Mouse (Mus musculus): ENCODE results near the gene Gm10181. TPM values are rescaled to one million over a fixed set of nuclear protein-coding genes. Genes with fewer than 3 reads are reported as not detected.
A peak's percentile ranks its signal among the peaks of the same experiment; 100 is the strongest.
"Not testable (repeated sequence)": the region's sequence is repeated elsewhere in the genome, so short reads cannot be mapped to it uniquely, and the experiment has no call there.

Gm10181 gene
- polyA plus RNA-seq, 1 experiment from 2014 or later, result not detected

- no peak overlapping the region for H3K4me2 ChIP-seq (ENCODE audit: low read length)
- no peak for ATAC-seq (replicated peaks; ENCODE audit: low FRiP score, low TSS enrichment, low read depth)
- no peak overlapping the region for H3K4me3 ChIP-seq (ENCODE audit: low read depth, low read length)
- no peaks in the 10 kb centered on the region for H3K9me3 ChIP-seq (ENCODE audit: control insufficient read depth, low read length)
- H3K27ac ChIP-seq (ENCODE audit: low read depth), result no peak overlapping the region
- WGBS, result 49% methylated on average over 3 of the region's 3 CpGs
- no peaks in the 10 kb centered on the region for H3K36me3 ChIP-seq (ENCODE audit: control insufficient read depth, insufficient read depth, low read length)
- DNase-seq (ENCODE audit: low spot score), result no peak
- H3K4me1 ChIP-seq (replicated peaks; ENCODE audit: control insufficient read depth, insufficient read depth, low read length), result no peaks in the 10 kb centered on the region
- no peak overlapping the region for H3K9ac ChIP-seq (ENCODE audit: low read length)
- H3K27me3 ChIP-seq (replicated peaks; ENCODE audit: control insufficient read depth, insufficient read depth, low read length), result no peaks in the 10 kb centered on the region
Observed at GRCm38 (mm10) chr9:25058726-25059125, 30.5 kb upstream of the Gm10181 start.

DNA sequence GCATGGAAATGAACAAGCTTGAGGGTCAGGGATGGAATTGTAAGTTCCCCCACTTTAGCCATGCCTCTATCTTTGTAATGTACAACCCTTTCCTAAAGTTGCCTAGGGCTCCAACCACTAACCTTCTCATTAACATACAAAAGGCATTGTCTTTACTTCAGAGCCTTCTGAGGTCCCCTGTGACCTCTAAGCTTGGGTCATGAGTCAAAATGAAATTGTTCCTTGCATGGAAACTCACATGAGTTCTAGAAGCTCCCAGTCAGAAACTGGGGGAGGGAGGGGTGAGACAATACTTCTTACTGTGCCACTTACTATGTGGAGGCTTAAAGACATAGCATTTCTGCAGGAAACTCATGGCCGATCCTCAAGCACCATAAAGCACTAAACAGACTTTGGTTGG, 16.6 kb upstream of the Gm10181 start:
- DNase-seq (ENCODE audit: low spot score), result no peak
- 94% methylated on average over 1 of the region's 1 CpGs for WGBS
- no peak overlapping the region for H3K4me3 ChIP-seq (ENCODE audit: low read depth, low read length)
- H3K4me2 ChIP-seq (ENCODE audit: low read length), result no peak overlapping the region
- H3K9me3 ChIP-seq (ENCODE audit: control insufficient read depth, low read length), result no peaks in the 10 kb centered on the region
- no peaks in the 10 kb centered on the region for H3K27me3 ChIP-seq (replicated peaks; ENCODE audit: control insufficient read depth, insufficient read depth, low read length)
- H3K36me3 ChIP-seq (ENCODE audit: control insufficient read depth, insufficient read depth, low read length), result no peaks in the 10 kb centered on the region
- H3K9ac ChIP-seq (ENCODE audit: low read length), result no peak overlapping the region
- ATAC-seq (replicated peaks; ENCODE audit: low FRiP score, low TSS enrichment, low read depth), result no peak
- H3K27ac ChIP-seq (ENCODE audit: low read depth), result no peak overlapping the region
- H3K4me1 ChIP-seq (replicated peaks; ENCODE audit: control insufficient read depth, insufficient read depth, low read length), result no peaks in the 10 kb centered on the region

- Histone ChIP-seq H3K4me1 (replicated peaks; ENCODE audit: control insufficient read depth, insufficient read depth, low read length) (no peaks in the 10 kb centered on the region), H3K36me3 (ENCODE audit: control insufficient read depth, insufficient read depth, low read length) (no peaks in the 10 kb centered on the region), H3K27ac (ENCODE audit: low read depth) (no peak overlapping the region), H3K27me3 (replicated peaks; ENCODE audit: control insufficient read depth, insufficient read depth, low read length) (no peaks in the 10 kb centered on the region), H3K9ac (ENCODE audit: low read length) (no peak overlapping the region), H3K4me3 (ENCODE audit: low read depth, low read length) (no peak overlapping the region), H3K9me3 (ENCODE audit: control insufficient read depth, low read length) (no peaks in the 10 kb centered on the region), H3K4me2 (ENCODE audit: low read length) (no peak overlapping the region)
- DNase-seq (ENCODE audit: low spot score), result no peak
- no peak for ATAC-seq (replicated peaks; ENCODE audit: low FRiP score, low TSS enrichment, low read depth)
- 41% methylated on average over 3 of the region's 3 CpGs for WGBS
Observed at GRCm38 (mm10) chr9:25075977-25076376, 13.2 kb upstream of the Gm10181 start.

DNA sequence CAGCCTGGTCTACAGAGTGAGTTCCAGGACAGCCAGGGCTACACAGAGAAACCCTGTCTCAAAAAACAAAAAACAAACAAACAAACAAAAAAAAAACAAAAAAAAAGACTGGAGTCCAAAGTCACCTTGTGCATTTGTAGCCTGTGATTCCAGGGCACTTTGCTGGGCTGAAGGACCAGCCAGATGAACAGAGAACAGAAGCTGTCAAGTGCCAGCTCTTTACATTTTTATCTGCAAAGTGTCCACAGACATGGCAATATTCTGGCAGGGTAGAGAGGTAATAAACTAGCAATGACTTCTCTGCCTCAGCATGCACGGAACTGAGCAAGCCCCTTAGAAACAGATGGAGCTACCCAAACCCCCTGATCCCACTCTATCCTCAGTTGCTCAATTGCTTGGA, 12.7 kb upstream of the Gm10181 start:
- Histone ChIP-seq H3K9me3 (ENCODE audit: control insufficient read depth, low read length) (no peaks in the 10 kb centered on the region), H3K4me3 (ENCODE audit: low read depth, low read length) (no peak overlapping the region), H3K9ac (ENCODE audit: low read length) (no peak overlapping the region), H3K4me2 (ENCODE audit: low read length) (no peak overlapping the region), H3K27ac (ENCODE audit: low read depth) (no peak overlapping the region), H3K36me3 (ENCODE audit: control insufficient read depth, insufficient read depth, low read length) (no peaks in the 10 kb centered on the region), H3K27me3 (replicated peaks; ENCODE audit: control insufficient read depth, insufficient read depth, low read length) (no peaks in the 10 kb centered on the region), H3K4me1 (replicated peaks; ENCODE audit: control insufficient read depth, insufficient read depth, low read length) (no peaks in the 10 kb centered on the region)
- WGBS, result 64% methylated on average over 1 of the region's 1 CpGs
- no peak for DNase-seq (ENCODE audit: low spot score)
- no peak for ATAC-seq (replicated peaks; ENCODE audit: low FRiP score, low TSS enrichment, low read depth)

DNA sequence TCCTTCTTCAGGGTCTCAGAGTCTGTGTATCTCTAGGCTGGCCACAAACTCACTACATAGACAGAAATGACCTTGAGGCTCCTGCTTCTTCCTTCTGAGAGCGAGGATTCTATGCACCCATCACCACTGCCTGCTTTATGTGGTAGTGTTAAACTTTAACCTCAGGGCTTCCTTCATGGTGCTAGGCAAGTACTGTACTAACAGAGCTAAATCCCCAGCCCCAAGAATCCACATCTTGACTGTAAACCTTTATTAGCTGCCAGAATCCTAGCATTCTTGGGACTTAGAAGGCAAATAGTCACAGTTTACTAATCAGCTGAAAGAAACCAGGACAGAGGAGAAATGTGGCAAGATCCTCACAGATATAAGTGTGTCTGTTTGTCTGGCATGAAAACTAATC, 1.6 kb downstream of the Gm10181 start:
- Histone ChIP-seq H3K4me2 (ENCODE audit: low read length) (no peak overlapping the region), H3K9me3 (ENCODE audit: control insufficient read depth, low read length) (no peaks in the 10 kb centered on the region), H3K27ac (ENCODE audit: low read depth) (no peak overlapping the region), H3K27me3 (replicated peaks; ENCODE audit: control insufficient read depth, insufficient read depth, low read length) (no peaks in the 10 kb centered on the region), H3K36me3 (ENCODE audit: control insufficient read depth, insufficient read depth, low read length) (no peaks in the 10 kb centered on the region), H3K9ac (ENCODE audit: low read length) (no peak overlapping the region), H3K4me3 (ENCODE audit: low read depth, low read length) (no peak overlapping the region), H3K4me1 (replicated peaks; ENCODE audit: control insufficient read depth, insufficient read depth, low read length) (no peaks in the 10 kb centered on the region; the same call in 1 of the 2 replicates)
- DNase-seq (ENCODE audit: low spot score), result no peak
- no peak for ATAC-seq (replicated peaks; ENCODE audit: low FRiP score, low TSS enrichment, low read depth)
- 35% methylated on average over 1 of the region's 1 CpGs for WGBS

- H3K4me2 ChIP-seq (ENCODE audit: low read length), result no peak overlapping the region
- 96% methylated on average over 1 of the region's 1 CpGs for WGBS
- DNase-seq (ENCODE audit: low spot score), result no peak
- H3K4me3 ChIP-seq (ENCODE audit: low read depth, low read length), result no peak overlapping the region
- H3K9ac ChIP-seq (ENCODE audit: low read length), result no peak overlapping the region
- no peaks in the 10 kb centered on the region for H3K27me3 ChIP-seq (replicated peaks; ENCODE audit: control insufficient read depth, insufficient read depth, low read length)
- no peak for ATAC-seq (replicated peaks; ENCODE audit: low FRiP score, low TSS enrichment, low read depth)
- no peaks in the 10 kb centered on the region for H3K4me1 ChIP-seq (replicated peaks; ENCODE audit: control insufficient read depth, insufficient read depth, low read length)
- peaks cover 6% of the 10 kb centered on the region; the same call in 1 of the 2 replicates for H3K9me3 ChIP-seq (ENCODE audit: control insufficient read depth, low read length)
- no peak overlapping the region for H3K27ac ChIP-seq (ENCODE audit: low read depth)
- peaks cover 31% of the 10 kb centered on the region for H3K36me3 ChIP-seq (ENCODE audit: control insufficient read depth, insufficient read depth, low read length)
Observed at GRCm38 (mm10) chr9:25102881-25103280, 13.7 kb downstream of the Gm10181 start.

DNA sequence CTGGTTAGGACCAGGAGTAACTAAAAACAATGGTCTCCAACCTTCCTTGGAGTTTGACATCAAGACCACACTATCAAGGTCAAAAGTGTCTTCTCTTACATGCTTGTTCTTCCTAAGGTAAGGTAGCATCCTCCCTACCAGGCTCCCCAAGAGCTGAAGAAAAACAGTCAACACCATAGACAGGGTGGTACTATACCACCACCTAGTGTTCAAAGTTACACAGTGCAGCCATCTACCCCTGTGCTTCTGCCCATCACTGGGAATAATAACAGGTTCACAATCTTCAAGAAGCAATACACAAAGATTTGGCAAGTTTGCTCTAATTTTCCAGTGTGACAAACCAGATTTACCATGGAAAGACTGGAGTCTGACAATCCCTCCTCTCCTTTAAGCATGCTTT, 15.4 kb downstream of the Gm10181 start:
- Histone ChIP-seq H3K4me1 (replicated peaks; ENCODE audit: control insufficient read depth, insufficient read depth, low read length) (no peaks in the 10 kb centered on the region), H3K27me3 (replicated peaks; ENCODE audit: control insufficient read depth, insufficient read depth, low read length) (no peaks in the 10 kb centered on the region), H3K9me3 (ENCODE audit: control insufficient read depth, low read length) (peaks cover 6% of the 10 kb centered on the region; the same call in 1 of the 2 replicates), H3K27ac (ENCODE audit: low read depth) (no peak overlapping the region), H3K9ac (ENCODE audit: low read length) (no peak overlapping the region), H3K4me3 (ENCODE audit: low read depth, low read length) (no peak overlapping the region), H3K36me3 (ENCODE audit: control insufficient read depth, insufficient read depth, low read length) (peaks cover 42% of the 10 kb centered on the region), H3K4me2 (ENCODE audit: low read length) (no peak overlapping the region)
- DNase-seq (ENCODE audit: low spot score) (peak; percentile 62), ATAC-seq (replicated peaks; ENCODE audit: low FRiP score, low TSS enrichment, low read depth) (0 out of 2 replicates have a peak, but pooled peaks have one; percentile 40)

- peaks cover 40% of the 10 kb centered on the region for H3K36me3 ChIP-seq (ENCODE audit: control insufficient read depth, insufficient read depth, low read length)
- WGBS, result 92% methylated on average over 1 of the region's 1 CpGs
- H3K9ac ChIP-seq (ENCODE audit: low read length); H3K27me3 ChIP-seq (replicated peaks; ENCODE audit: control insufficient read depth, insufficient read depth, low read length); H3K4me3 ChIP-seq (ENCODE audit: low read depth, low read length); DNase-seq (ENCODE audit: low spot score); ATAC-seq (replicated peaks; ENCODE audit: low FRiP score, low TSS enrichment, low read depth); H3K9me3 ChIP-seq (ENCODE audit: control insufficient read depth, low read length); H3K27ac ChIP-seq (ENCODE audit: low read depth); H3K4me2 ChIP-seq (ENCODE audit: low read length); H3K4me1 ChIP-seq (replicated peaks; ENCODE audit: control insufficient read depth, insufficient read depth, low read length): not testable (repeated sequence)
Observed at GRCm38 (mm10) chr9:25123590-25123989, 34.4 kb downstream of the Gm10181 start.

GRCm38 (mm10) chr9:25124048-25124447, 34.8 kb downstream of the Gm10181 start:
- 87% methylated on average over 2 of the region's 2 CpGs for WGBS

More at GRCm38 (mm10) chr9:25124048-25124447, 34.8 kb downstream of the Gm10181 start:
- H3K9ac ChIP-seq (ENCODE audit: low read length), result no peak overlapping the region
- H3K27ac ChIP-seq (ENCODE audit: low read depth), result no peak overlapping the region
- H3K36me3 ChIP-seq (ENCODE audit: control insufficient read depth, insufficient read depth, low read length), result peaks cover 37% of the 10 kb centered on the region
- H3K4me1 ChIP-seq (replicated peaks; ENCODE audit: control insufficient read depth, insufficient read depth, low read length), result no peaks in the 10 kb centered on the region
- H3K4me3 ChIP-seq (ENCODE audit: low read depth, low read length), result no peak overlapping the region
- H3K27me3 ChIP-seq (replicated peaks; ENCODE audit: control insufficient read depth, insufficient read depth, low read length), result no peaks in the 10 kb centered on the region
- no peaks in the 10 kb centered on the region for H3K9me3 ChIP-seq (ENCODE audit: control insufficient read depth, low read length)
- no peak overlapping the region for H3K4me2 ChIP-seq (ENCODE audit: low read length)
- ATAC-seq (replicated peaks; ENCODE audit: low FRiP score, low TSS enrichment, low read depth) (no peak), DNase-seq (ENCODE audit: low spot score) (no peak)

Measured in intestine, embryonic 14.5 days (tissue).